Mouse (Mus musculus) thymus, adult 2 months (tissue): ENCODE data around the gene Lmo1. TPM values are rescaled to one million over a fixed set of nuclear protein-coding genes. Genes with fewer than 3 reads are reported as not detected.
"Not testable (repeated sequence)": the region's sequence is repeated elsewhere in the genome, so short reads cannot be mapped to it uniquely, and the experiment has no call there.

Experiments used
- DNase-seq: peaks from one replicate; pipeline ENCODE4 v3.0.0; 2021
- H3K27ac ChIP-seq: fragments of 200-500 bp; 2 replicates; pipeline ENCODE4 v1.5.1; 2012; ENCODE audit warnings: low read length, control low read depth; ENCODE audit not compliant: control insufficient read depth, insufficient read depth
- H3K27me3 ChIP-seq: fragments of 200-500 bp; 2 replicates; pipeline ENCODE4 v1.6.1; 2012; ENCODE audit warnings: mild to moderate bottlenecking, low read length, moderate library complexity, mixed read lengths; ENCODE audit not compliant: control insufficient read depth, insufficient read depth
- H3K36me3 ChIP-seq: fragments of 200-500 bp; 2 replicates; pipeline ENCODE4 v1.6.1; 2012; ENCODE audit warnings: mild to moderate bottlenecking, low read length, moderate library complexity; ENCODE audit not compliant: control insufficient read depth, insufficient read depth
- H3K4me1 ChIP-seq: fragments of 200-500 bp; replicated peaks from 2 replicates; pipeline ENCODE4 v1.6.1; 2012; ENCODE audit warnings: low read length; ENCODE audit not compliant: control insufficient read depth, insufficient read depth
- H3K4me3 ChIP-seq: fragments of 200-500 bp; 2 replicates; pipeline ENCODE4 v1.5.1; 2012; ENCODE audit warnings: mild to moderate bottlenecking, low read length, control low read depth, moderate library complexity; ENCODE audit not compliant: control insufficient read depth, insufficient read depth
- CTCF ChIP-seq: fragments of 200-500 bp; IDR thresholded peaks from 2 replicates; pipeline ENCODE4 v1.5.1; 2012; ENCODE audit warnings: mild to moderate bottlenecking, control low read depth, low read length, moderate library complexity, borderline replicate concordance; ENCODE audit not compliant: control insufficient read depth, poor library complexity, insufficient read depth; ENCODE audit errors: extremely low read depth
- POLR2A ChIP-seq: fragments of 200-500 bp; IDR thresholded peaks from 2 replicates; pipeline ENCODE4 v1.6.1; 2012; ENCODE audit warnings: mild to moderate bottlenecking, low read length, control low read depth, moderate library complexity; ENCODE audit not compliant: control insufficient read depth, poor library complexity, insufficient read depth; ENCODE audit errors: extremely low read depth
- WGBS: fragments of 180-500 bp; shearing (Covaris S2); methylation state at CpG from one replicate; pipeline ENCODE4 v1.1.7; 2018; 5-methylcytosine and 5-hydroxymethylcytosine counted together
- polyA plus RNA-seq: library from polyadenylated mRNA; depleted of rRNA; stranded (reverse); fragments of >200 nt; gene quantifications from 2 replicates; pipeline ENCODE4 v1.2.3, GENCODE M21; 2012; rRNA removed

The Lmo1 gene
- polyA plus RNA-seq, 1 experiment = 6.7 TPM

GRCm38 (mm10) chr7:109101167-109101566 lies 73.8 kb downstream of the Lmo1 start:
- no peak overlapping the region for H3K4me3 ChIP-seq
- no peaks in the 10 kb centered on the region for H3K4me1 ChIP-seq
- H3K27me3 ChIP-seq = no peaks in the 10 kb centered on the region
- DNase-seq = no peak
- no peaks in the 10 kb centered on the region for H3K36me3 ChIP-seq
- WGBS = 87% methylated on average over 3 of the region's 3 CpGs
- no peak overlapping the region for H3K27ac ChIP-seq
- TF ChIP-seq CTCF (no peak), POLR2A (no peak)

GRCm38 (mm10) chr7:109098145-109099018 lies 76.6 kb downstream of the Lmo1 start:
- no peak overlapping the region for H3K4me3 ChIP-seq
- TF ChIP-seq POLR2A (no peak), CTCF (no peak)
- DNase-seq = no peak
- H3K27me3 ChIP-seq = no peaks in the 10 kb centered on the region
- no peak overlapping the region for H3K27ac ChIP-seq
- 43% methylated on average over 6 of the region's 6 CpGs for WGBS
- no peaks in the 10 kb centered on the region for H3K4me1 ChIP-seq
- H3K36me3 ChIP-seq = no peaks in the 10 kb centered on the region

- Histone ChIP-seq H3K27ac (no peak overlapping the region), H3K36me3 (no peaks in the 10 kb centered on the region), H3K4me1 (no peaks in the 10 kb centered on the region), H3K4me3 (no peak overlapping the region), H3K27me3 (no peaks in the 10 kb centered on the region)
- DNase-seq = no peak
- WGBS = 84% methylated on average over 7 of the region's 7 CpGs
- TF ChIP-seq POLR2A (no peak), CTCF (no peak)
Observed at GRCm38 (mm10) chr7:109097203-109097602, 77.8 kb downstream of the Lmo1 start.

GRCm38 (mm10) chr7:109096618-109097017 lies 78.4 kb downstream of the Lmo1 start:
- no peaks in the 10 kb centered on the region for H3K27me3 ChIP-seq
- H3K27ac ChIP-seq = no peak overlapping the region
- H3K36me3 ChIP-seq = no peaks in the 10 kb centered on the region
- no peaks in the 10 kb centered on the region for H3K4me1 ChIP-seq
- no peak overlapping the region for H3K4me3 ChIP-seq
- no peak for DNase-seq
- TF ChIP-seq POLR2A (no peak), CTCF (no peak)
- WGBS = 88% methylated on average over 4 of the region's 4 CpGs

- no peaks in the 10 kb centered on the region for H3K27me3 ChIP-seq
- no peak for DNase-seq
- TF ChIP-seq POLR2A = no peak
- TF ChIP-seq CTCF = no peak
- no peak overlapping the region for H3K27ac ChIP-seq
- no peak overlapping the region for H3K4me3 ChIP-seq
- no peaks in the 10 kb centered on the region for H3K36me3 ChIP-seq
- no peaks in the 10 kb centered on the region for H3K4me1 ChIP-seq
- no CpG with 5 or more reads among the region's 7 CpGs for WGBS
Observed at GRCm38 (mm10) chr7:109094294-109094693, 80.7 kb downstream of the Lmo1 start.

- DNase-seq, H3K27ac ChIP-seq, H3K36me3 ChIP-seq, H3K4me1 ChIP-seq, H3K4me3 ChIP-seq, H3K27me3 ChIP-seq: not testable (repeated sequence)
- WGBS = no CpG with 5 or more reads among the region's 2 CpGs
Observed at GRCm38 (mm10) chr7:109091316-109091715, 83.7 kb downstream of the Lmo1 start.

Other genes with a start within 250 kb of the Lmo1 start
- gene Nlrp10, start 245.0 kb downstream of the Lmo1 start, polyA plus RNA-seq = 0.09 and 0.27 TPM in 2 replicates
- 161 and 309 TPM in 2 replicates for gene Eif3f, start 240.8 kb downstream of the Lmo1 start, polyA plus RNA-seq
- gene Tub, start 224.9 kb downstream of the Lmo1 start, polyA plus RNA-seq = 0.54 and 0.66 TPM in 2 replicates
- gene Ric3, start 91.9 kb downstream of the Lmo1 start, polyA plus RNA-seq = 0.31 and 0.55 TPM in 2 replicates